Mouse (Mus musculus): ENCODE data around the gene Ppargc1a.

The Ppargc1a gene

DNA sequence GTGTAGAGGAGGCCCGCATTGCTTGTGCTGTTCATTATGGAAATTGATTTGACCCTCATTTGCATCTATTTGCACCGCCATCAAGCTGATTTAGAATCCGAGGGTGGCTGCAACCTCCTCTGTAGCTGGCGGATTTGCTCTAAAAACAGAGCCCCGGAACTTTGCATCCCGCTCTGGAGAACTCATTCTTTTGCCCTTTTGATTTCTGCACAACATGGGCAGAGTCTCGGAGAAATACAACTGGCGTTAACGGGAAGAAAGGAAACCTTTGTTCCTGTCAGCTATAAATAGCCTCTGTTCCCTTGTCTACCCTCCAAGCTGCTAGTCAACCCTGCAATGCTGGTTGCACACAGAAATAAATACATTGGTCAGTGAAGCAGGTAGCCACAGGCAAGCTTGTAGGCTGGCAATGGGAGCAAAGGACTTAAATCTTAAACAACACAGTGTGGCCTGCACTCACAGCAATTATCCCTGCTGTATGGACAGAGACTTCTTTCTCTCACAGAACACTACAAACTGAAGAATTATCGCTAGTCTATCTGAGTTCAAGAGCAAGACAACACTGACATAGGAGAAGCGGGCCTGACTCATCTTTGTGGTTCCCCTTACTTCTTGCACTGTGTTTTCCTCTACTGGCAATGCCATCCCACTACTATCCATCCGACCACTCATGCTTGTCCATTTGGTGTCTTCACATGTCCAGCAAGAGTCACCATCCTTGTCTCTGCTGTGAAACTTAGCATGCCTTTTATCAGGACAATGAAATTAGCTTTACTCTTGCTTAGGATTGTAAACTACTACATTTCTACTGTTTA is 155.0 kb downstream of the Ppargc1a start:
- DNase-seq, result no peak

- no peak for DNase-seq
Observed at GRCm38 (mm10) chr5:51410006-51410405, 157.5 kb downstream of the Ppargc1a start.

- no peak for DNase-seq
Observed at GRCm38 (mm10) chr5:51406406-51406805, 161.1 kb downstream of the Ppargc1a start.
